Mouse (Mus musculus): Measurements from ENCODE around the gene Flnc. TPM values are rescaled to one million over a fixed set of nuclear protein-coding genes. Genes with fewer than 3 reads are reported as not detected.

Flnc gene
- polyA plus RNA-seq, 1 experiment from 2014 or later: 4.0 TPM

DNA sequence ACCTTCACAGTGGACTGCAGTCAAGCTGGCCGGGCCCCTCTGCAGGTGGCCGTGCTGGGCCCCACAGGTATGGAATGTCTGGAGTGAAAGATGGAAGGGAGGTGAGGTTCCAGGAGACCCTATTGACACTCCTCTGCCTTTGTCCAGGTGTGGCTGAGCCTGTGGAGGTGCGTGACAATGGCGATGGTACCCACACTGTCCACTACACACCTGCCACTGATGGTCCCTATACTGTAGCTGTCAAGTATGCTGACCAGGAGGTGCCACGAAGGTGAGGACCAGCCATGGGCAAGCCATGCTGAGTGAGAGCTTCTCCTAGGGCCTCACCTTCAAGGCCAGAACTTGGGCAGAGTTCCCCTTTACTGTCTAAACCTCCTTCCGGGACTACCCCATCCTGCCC lies 17.6 kb downstream of the Flnc start:
- Histone ChIP-seq H3K4me3 (replicated peaks; ENCODE audit: low read depth, low read length) (no peak overlapping the region), H3K9ac (replicated peaks; ENCODE audit: low read length) (no peak overlapping the region), H3K27me3 (ENCODE audit: control insufficient read depth, insufficient read depth, low read length) (no peaks in the 10 kb centered on the region), H3K4me2 (ENCODE audit: low read length) (no peak overlapping the region), H3K4me1 (ENCODE audit: control insufficient read depth, insufficient read depth, low read length) (no peaks in the 10 kb centered on the region), H3K36me3 (ENCODE audit: control insufficient read depth, insufficient read depth, low read length) (0 out of 2 replicates have a peak, but pooled peaks cover 2% of the 10 kb centered on the region), H3K9me3 (ENCODE audit: control insufficient read depth, low read length) (no peaks in the 10 kb centered on the region), H3K27ac (replicated peaks; ENCODE audit: low read depth, low read length) (no peak overlapping the region)
- DNase-seq: no peak
- 95% methylated on average over 6 of the region's 6 CpGs for WGBS
- ATAC-seq (ENCODE audit: low FRiP score, low TSS enrichment): no peak

DNA sequence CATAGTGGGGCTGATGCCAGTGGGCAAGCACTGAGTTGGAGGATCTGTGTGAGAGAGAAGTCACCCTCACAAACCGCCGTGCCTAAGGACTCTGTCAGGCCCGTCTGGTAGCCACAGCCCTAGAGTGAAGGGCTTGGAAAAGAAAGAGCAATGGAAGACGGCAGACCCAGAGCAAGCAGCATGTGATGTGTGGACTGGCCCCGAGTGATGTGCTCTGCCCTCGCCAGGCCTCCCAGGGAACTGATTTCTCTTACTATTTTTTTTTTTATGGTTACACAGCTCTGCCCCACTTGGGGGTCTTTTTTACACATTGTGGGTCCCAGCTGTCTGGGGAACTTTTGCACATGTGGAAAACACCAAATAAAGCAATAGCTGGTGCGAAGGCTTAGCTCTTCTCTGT lies 28.4 kb downstream of the Flnc start:
- Histone ChIP-seq H3K27ac (replicated peaks; ENCODE audit: low read depth, low read length) (no peak overlapping the region), H3K9me3 (ENCODE audit: control insufficient read depth, low read length) (no peaks in the 10 kb centered on the region), H3K4me3 (replicated peaks; ENCODE audit: low read depth, low read length) (no peak overlapping the region), H3K36me3 (ENCODE audit: control insufficient read depth, insufficient read depth, low read length) (no peaks in the 10 kb centered on the region), H3K9ac (replicated peaks; ENCODE audit: low read length) (no peak overlapping the region), H3K4me2 (ENCODE audit: low read length) (no peak overlapping the region), H3K27me3 (ENCODE audit: control insufficient read depth, insufficient read depth, low read length) (no peaks in the 10 kb centered on the region), H3K4me1 (ENCODE audit: control insufficient read depth, insufficient read depth, low read length) (no peaks in the 10 kb centered on the region)
- 59% methylated on average over 7 of the region's 7 CpGs for WGBS
- DNase-seq (no peak), ATAC-seq (ENCODE audit: low FRiP score, low TSS enrichment) (no peak)

DNA sequence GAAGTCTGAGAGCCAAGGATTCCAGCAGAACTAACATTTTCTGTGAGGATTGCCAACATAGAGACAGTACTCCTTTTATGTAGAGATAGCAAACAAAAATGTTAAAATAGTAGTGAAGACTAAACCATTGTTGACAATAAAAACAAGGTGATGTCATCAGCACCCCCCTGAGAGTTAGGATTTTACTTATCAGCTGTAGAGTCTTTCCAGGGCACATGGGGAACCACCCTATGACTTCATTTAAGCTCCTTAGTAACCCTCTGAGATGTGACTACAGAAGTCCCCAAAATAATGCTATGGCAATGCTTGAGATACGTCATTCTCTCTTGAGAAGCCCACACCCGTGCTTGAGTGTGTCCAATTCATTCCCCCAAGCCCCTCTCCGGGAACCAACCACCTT lies 30.3 kb downstream of the Flnc start:
- Histone ChIP-seq H3K27ac (replicated peaks; ENCODE audit: low read depth, low read length) (no peak overlapping the region), H3K36me3 (ENCODE audit: control insufficient read depth, insufficient read depth, low read length) (no peaks in the 10 kb centered on the region), H3K4me2 (ENCODE audit: low read length) (no peak overlapping the region), H3K4me1 (ENCODE audit: control insufficient read depth, insufficient read depth, low read length) (peaks cover under 1% of the 10 kb centered on the region), H3K4me3 (replicated peaks; ENCODE audit: low read depth, low read length) (no peak overlapping the region), H3K9ac (replicated peaks; ENCODE audit: low read length) (no peak overlapping the region), H3K27me3 (ENCODE audit: control insufficient read depth, insufficient read depth, low read length) (no peaks in the 10 kb centered on the region), H3K9me3 (ENCODE audit: control insufficient read depth, low read length) (no peaks in the 10 kb centered on the region)
- 80% methylated on average over 3 of the region's 3 CpGs for WGBS
- ATAC-seq (ENCODE audit: low FRiP score, low TSS enrichment) (no peak), DNase-seq (no peak)

DNA sequence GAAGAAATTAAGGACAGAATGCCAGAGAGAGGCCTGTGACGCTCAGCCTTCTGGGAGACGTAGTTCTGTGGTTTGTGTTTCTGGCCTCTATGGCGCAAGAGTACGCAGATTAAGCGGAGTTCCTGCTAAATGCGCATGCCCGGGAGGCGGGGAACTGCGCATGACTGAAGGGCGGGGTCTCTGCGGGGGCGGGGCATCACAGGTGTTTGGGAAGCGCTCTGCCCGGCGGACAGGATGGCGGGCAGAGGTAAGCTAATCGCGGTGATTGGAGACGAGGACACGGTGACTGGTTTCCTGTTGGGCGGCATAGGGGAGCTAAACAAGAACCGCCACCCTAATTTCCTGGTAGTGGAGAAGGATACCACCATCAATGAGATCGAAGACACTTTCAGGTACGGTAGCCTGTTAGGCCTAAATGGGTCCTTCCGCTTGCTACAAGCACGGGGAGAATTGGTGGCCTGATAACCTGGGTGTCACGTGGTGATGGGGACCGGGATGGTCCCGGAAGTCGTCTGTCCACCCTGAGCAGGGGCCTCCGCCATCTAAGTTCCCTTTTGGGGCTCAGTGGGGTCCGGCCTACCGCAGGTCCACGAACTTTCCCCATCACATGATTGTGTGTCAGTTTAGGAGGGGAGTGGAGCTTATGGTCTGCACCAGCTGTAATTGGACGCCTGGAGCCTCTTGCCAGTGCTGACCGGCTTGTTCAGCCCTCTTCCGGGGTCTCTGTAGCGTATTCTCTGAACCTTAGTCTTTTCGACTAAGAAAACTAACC lies 34.7 kb downstream of the Flnc start, which contains the start of gene Atp6v1f:
TSS of gene Atp6v1f (plus strand) at position 136 of the 772 bp plus-strand sequence.
- DNase-seq (peak; percentile 98), ATAC-seq (ENCODE audit: low FRiP score, low TSS enrichment) (peak; percentile 92)
- Histone ChIP-seq H3K27me3 (ENCODE audit: control insufficient read depth, insufficient read depth, low read length) (no peaks in the 10 kb centered on the region), H3K9me3 (ENCODE audit: control insufficient read depth, low read length) (no peaks in the 10 kb centered on the region), H3K36me3 (ENCODE audit: control insufficient read depth, insufficient read depth, low read length) (peaks cover 18% of the 10 kb centered on the region), H3K27ac (replicated peaks; ENCODE audit: low read depth, low read length) (peak within 1 kb of the TSS; percentile 77), H3K4me2 (ENCODE audit: low read length) (peak within 1 kb of the TSS; percentile 75), H3K4me1 (ENCODE audit: control insufficient read depth, insufficient read depth, low read length) (peaks cover 10% of the 10 kb centered on the region), H3K9ac (replicated peaks; ENCODE audit: low read length) (peak within 1 kb of the TSS; percentile 55), H3K4me3 (replicated peaks; ENCODE audit: low read depth, low read length) (peak within 1 kb of the TSS; percentile 52)
- WGBS: 0% methylated on average over 39 of the region's 39 CpGs

DNA sequence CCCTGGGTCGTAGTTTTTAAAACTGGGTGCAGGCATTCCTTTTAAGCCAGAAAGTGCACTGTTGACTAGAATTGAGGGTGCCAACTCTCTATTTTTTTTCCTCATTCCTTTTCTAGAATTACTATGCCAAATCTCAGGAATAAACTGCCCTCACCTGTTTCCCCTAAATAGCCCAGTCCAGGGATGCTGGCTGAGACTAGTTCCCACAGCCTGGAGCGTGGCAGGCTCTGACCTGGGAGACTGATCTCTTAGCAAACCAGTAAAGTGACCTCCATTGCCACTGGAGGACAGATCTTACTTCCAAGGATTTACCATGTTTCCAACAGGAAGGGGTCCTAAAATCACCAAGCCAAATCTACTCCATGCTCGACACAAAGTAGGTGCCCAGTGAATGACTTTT lies 35.8 kb downstream of the Flnc start:
- Histone ChIP-seq H3K4me1 (ENCODE audit: control insufficient read depth, insufficient read depth, low read length) (peaks cover 13% of the 10 kb centered on the region), H3K27me3 (ENCODE audit: control insufficient read depth, insufficient read depth, low read length) (0 out of 2 replicates have a peak, but pooled peaks cover 3% of the 10 kb centered on the region), H3K4me2 (ENCODE audit: low read length) (peak overlapping the region; percentile 75), H3K27ac (replicated peaks; ENCODE audit: low read depth, low read length) (no peak overlapping the region), H3K9me3 (ENCODE audit: control insufficient read depth, low read length) (no peaks in the 10 kb centered on the region), H3K4me3 (replicated peaks; ENCODE audit: low read depth, low read length) (peak overlapping the region; percentile 52), H3K36me3 (ENCODE audit: control insufficient read depth, insufficient read depth, low read length) (peaks cover 18% of the 10 kb centered on the region), H3K9ac (replicated peaks; ENCODE audit: low read length) (peak overlapping the region; percentile 55; the same call in 1 of the 2 replicates)
- ATAC-seq (ENCODE audit: low FRiP score, low TSS enrichment) (no peak), DNase-seq (no peak)
- WGBS: 88% methylated on average over 3 of the region's 3 CpGs

- 89% methylated on average over 4 of the region's 4 CpGs for WGBS
- Histone ChIP-seq H3K4me3 (replicated peaks; ENCODE audit: low read depth, low read length) (no peak within 1 kb of the TSS), H3K4me2 (ENCODE audit: low read length) (no peak within 1 kb of the TSS), H3K36me3 (ENCODE audit: control insufficient read depth, insufficient read depth, low read length) (peaks cover 18% of the 10 kb centered on the region), H3K4me1 (ENCODE audit: control insufficient read depth, insufficient read depth, low read length) (peaks cover 15% of the 10 kb centered on the region), H3K9ac (replicated peaks; ENCODE audit: low read length) (no peak within 1 kb of the TSS), H3K27ac (replicated peaks; ENCODE audit: low read depth, low read length) (no peak within 1 kb of the TSS), H3K27me3 (ENCODE audit: control insufficient read depth, insufficient read depth, low read length) (0 out of 2 replicates have a peak, but pooled peaks cover 5% of the 10 kb centered on the region), H3K9me3 (ENCODE audit: control insufficient read depth, low read length) (no peaks in the 10 kb centered on the region)
- no peak for DNase-seq
- no peak for ATAC-seq (ENCODE audit: low FRiP score, low TSS enrichment)
Observed at GRCm38 (mm10) chr6:29471137-29471536, 38.1 kb downstream of the Flnc start, which contains the start of gene Atp6v1fnb. Gene Atp6v1fnb (plus strand): TSS chr6:29471437.

- H3K4me2 ChIP-seq (ENCODE audit: low read length): peak overlapping the region; percentile 54
- H3K9me3 ChIP-seq (ENCODE audit: control insufficient read depth, low read length): no peaks in the 10 kb centered on the region
- no peak overlapping the region for H3K27ac ChIP-seq (replicated peaks; ENCODE audit: low read depth, low read length)
- H3K9ac ChIP-seq (replicated peaks; ENCODE audit: low read length): peak overlapping the region; percentile 39; the same call in 1 of the 2 replicates
- ATAC-seq (ENCODE audit: low FRiP score, low TSS enrichment): peak; percentile 69
- H3K36me3 ChIP-seq (ENCODE audit: control insufficient read depth, insufficient read depth, low read length): peaks cover 18% of the 10 kb centered on the region
- H3K4me1 ChIP-seq (ENCODE audit: control insufficient read depth, insufficient read depth, low read length): 0 out of 2 replicates have a peak, but pooled peaks cover 7% of the 10 kb centered on the region
- H3K4me3 ChIP-seq (replicated peaks; ENCODE audit: low read depth, low read length): peak overlapping the region; percentile 24
- 3% methylated on average over 33 of the region's 33 CpGs for WGBS
- peak; percentile 78 for DNase-seq
- 0 out of 2 replicates have a peak, but pooled peaks cover 5% of the 10 kb centered on the region for H3K27me3 ChIP-seq (ENCODE audit: control insufficient read depth, insufficient read depth, low read length)
Observed at GRCm38 (mm10) chr6:29473941-29474691, 41.1 kb downstream of the Flnc start.

DNA sequence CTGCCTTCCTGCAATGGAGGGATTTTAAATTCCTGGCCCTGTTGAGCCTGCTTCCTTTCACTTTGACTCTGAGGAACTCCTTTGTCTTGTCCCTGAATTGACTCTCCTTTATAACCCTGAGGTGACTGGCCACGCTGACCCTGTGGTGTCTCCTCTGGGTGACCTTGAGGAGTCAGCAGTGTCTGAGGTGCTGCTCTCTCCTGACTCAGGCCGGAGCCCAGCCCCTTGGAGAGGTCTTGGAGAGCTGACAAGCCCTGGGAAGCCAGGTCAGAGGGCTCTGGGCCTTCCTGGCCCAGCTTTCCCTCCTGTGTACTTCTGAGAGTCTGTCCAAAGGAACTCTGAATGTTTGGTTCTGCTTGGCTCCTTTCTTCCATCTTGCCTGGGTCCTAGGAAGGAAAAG lies 41.7 kb downstream of the Flnc start:
- DNase-seq: no peak
- Histone ChIP-seq H3K27me3 (ENCODE audit: control insufficient read depth, insufficient read depth, low read length) (0 out of 2 replicates have a peak, but pooled peaks cover 5% of the 10 kb centered on the region), H3K4me3 (replicated peaks; ENCODE audit: low read depth, low read length) (no peak overlapping the region), H3K9me3 (ENCODE audit: control insufficient read depth, low read length) (no peaks in the 10 kb centered on the region), H3K4me2 (ENCODE audit: low read length) (no peak overlapping the region), H3K9ac (replicated peaks; ENCODE audit: low read length) (no peak overlapping the region), H3K36me3 (ENCODE audit: control insufficient read depth, insufficient read depth, low read length) (peaks cover 17% of the 10 kb centered on the region), H3K27ac (replicated peaks; ENCODE audit: low read depth, low read length) (no peak overlapping the region), H3K4me1 (ENCODE audit: control insufficient read depth, insufficient read depth, low read length) (0 out of 2 replicates have a peak, but pooled peaks cover 5% of the 10 kb centered on the region)
- 59% methylated on average over 2 of the region's 2 CpGs for WGBS
- no peak for ATAC-seq (ENCODE audit: low FRiP score, low TSS enrichment)
